In the genomic region with DNA sequence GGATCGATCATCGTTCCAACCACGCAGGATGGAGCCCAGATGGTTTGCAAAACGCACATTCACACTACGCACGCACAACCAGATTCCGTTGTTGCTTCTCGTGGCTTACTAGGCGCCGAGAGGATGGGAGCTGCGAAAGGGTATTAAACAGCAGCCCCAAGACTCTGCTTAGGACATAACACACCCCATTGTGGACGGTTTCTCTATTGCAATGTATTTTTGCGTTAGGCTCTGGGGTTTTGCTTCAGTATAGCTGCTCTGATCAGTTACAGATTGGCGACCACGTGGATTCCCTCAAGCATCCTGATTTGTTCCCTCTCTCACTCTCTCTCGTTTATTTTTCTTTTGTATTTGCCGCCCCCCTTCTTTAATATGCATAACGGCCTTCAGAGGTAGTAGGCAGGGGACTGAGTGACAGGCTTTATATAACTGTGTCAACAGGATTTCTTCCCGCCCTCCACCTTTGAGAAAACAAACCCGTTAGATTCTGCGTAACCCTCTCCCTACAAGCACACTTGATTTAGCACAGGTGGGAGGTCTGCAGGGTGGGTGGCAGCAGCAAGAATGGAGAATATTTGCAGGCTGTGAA, we compare ENCODE assay signal across 8 mouse cellular contexts. TPM values are rescaled to one million over a fixed set of nuclear protein-coding genes. Genes with fewer than 3 reads are reported as not detected.
DNase-seq lines count a peak whose midpoint lies in the region.

No protein-coding gene starts in this region.

- H3K27ac ChIP-seq in hindbrain, embryonic 10.5 days, result peak overlapping the region; percentile 99

- intact Hi-C loops in left cerebral cortex, postnatal 14 days (cut with DNase I), result loop anchor here (1.0 to 5.0 kb wide), 3 partner anchors 22 to 46 kb away; partner anchors contain the start of gene Atp5l

- H3K9me3 ChIP-seq in hindbrain, embryonic 10.5 days, result no peaks in the 10 kb centered on the region

- peaks cover 39% of the 10 kb centered on the region for H3K4me1 ChIP-seq in hindbrain, embryonic 10.5 days (replicated peaks)

- DNase-seq in adrenal gland, postnatal 25 days, result peak; percentile 5
- no peak for DNase-seq in adrenal gland, adult 18-20 months (ENCODE audit: low spot score in 2 of 2)
- peak; percentile 29 for DNase-seq in 3T3-L1 (ENCODE audit: low read depth, low spot score)
- peak; percentile 53 to 59 for DNase-seq in cerebellum, postnatal 10 days
- DNase-seq in hindbrain, embryonic 10.5 days (ENCODE audit: low spot score), result peak; percentile 7
- peak; percentile 57 to 59 for DNase-seq in left cerebral cortex, postnatal 14 days (ENCODE audit: low spot score in 2 of 2)
- peak; percentile 24 for DNase-seq in neural tube, embryonic 10.5 days (ENCODE audit: extremely low spot score, low spot score)
- DNase-seq in adrenal gland, adult 8-10 months, result no peak

- H3K36me3 ChIP-seq in hindbrain, embryonic 10.5 days, result peaks cover 2% of the 10 kb centered on the region

- H3K27me3 ChIP-seq in hindbrain, embryonic 10.5 days (ENCODE audit: insufficient read depth, poor library complexity, severe bottlenecking), result no peaks in the 10 kb centered on the region

- under 1% methylated on average over 21 of the region's 21 CpGs for WGBS in hindbrain, embryonic 10.5 days

- H3K4me3 ChIP-seq in hindbrain, embryonic 10.5 days, result peak overlapping the region; percentile 100

RNA-seq across cellular contexts. Expression of gene Kmt2a, which starts 2.0 kb away (rescaled TPM):
- total RNA-seq in adrenal gland, postnatal 25 days (2021), result 31.5 and 47.5 TPM in 2 replicates
- total RNA-seq in adrenal gland, adult 18-20 months (2021), result 10 to 100 TPM; 27.2 to 32.1 TPM
- polyA plus RNA-seq in hindbrain, embryonic 10.5 days (2016; fragmentation: Nextera tagmentation; extraction: Ambion mirVana), result 11.8 and 18.2 TPM in 2 replicates
- total RNA-seq in left cerebral cortex, postnatal 14 days (2021), result 10 to 100 TPM; 44.2 to 54.4 TPM
- 10 to 100 TPM; 32.5 to 58.2 (median 41.4) TPM for total RNA-seq in adrenal gland, adult 8-10 months (2022)

RNA-seq across cellular contexts. Expression of gene Atp5l, which starts 37.5 kb away (rescaled TPM):
- 383 and 529 TPM in 2 replicates for total RNA-seq in adrenal gland, postnatal 25 days (2021)
- total RNA-seq in adrenal gland, adult 18-20 months (2021), result 100 to 1,000 TPM; 593 to 763 TPM
- 599 and 650 TPM in 2 replicates for polyA plus RNA-seq in hindbrain, embryonic 10.5 days (2016; fragmentation: Nextera tagmentation; extraction: Ambion mirVana)
- total RNA-seq in left cerebral cortex, postnatal 14 days (2021), result 100 to 1,000 TPM; 372 to 384 TPM
- total RNA-seq in adrenal gland, adult 8-10 months (2022), result 100 to 1,000 TPM; 346 to 533 (median 405) TPM

Comparison
In these comparisons a context has a peak if more than half of its experiments do, and no peak if none do; other contexts are left out.
1. DNase-seq: peak in adrenal gland, postnatal 25 days (single experiment), 3T3-L1 (single experiment), cerebellum, postnatal 10 days (2 of 2), hindbrain, embryonic 10.5 days (single experiment), left cerebral cortex, postnatal 14 days (2 of 2) and neural tube, embryonic 10.5 days (single experiment); none in adrenal gland, adult 18-20 months (0 of 2) and adrenal gland, adult 8-10 months (single experiment).